Mouse (Mus musculus) E14TG2a.4 (cell line): Measurements from ENCODE around the gene Slc9a8.

Source experiments
- H3K27me3 ChIP-seq: 2 replicates; pipeline ENCODE4 v1.6.1; 2014; ENCODE audit warnings: low read length, control low read depth; ENCODE audit not compliant: insufficient read depth
- H3K36me3 ChIP-seq: 2 replicates; pipeline ENCODE4 v1.6.1; 2014; ENCODE audit warnings: low read length, control low read depth; ENCODE audit not compliant: insufficient read depth
- H3K4me1 ChIP-seq: replicated peaks from 2 replicates; pipeline ENCODE4 v1.6.1; 2014; ENCODE audit warnings: low read depth, low read length, control low read depth
- H3K4me3 ChIP-seq: replicated peaks from 2 replicates; pipeline ENCODE4 v1.5.1; 2014; ENCODE audit warnings: mild to moderate bottlenecking, low read length
- H3K9me3 ChIP-seq: 2 replicates; pipeline ENCODE4 v1.6.1; 2014; ENCODE audit warnings: low read length, control low read depth
- CTCF ChIP-seq: conservative IDR thresholded peaks from 2 replicates; pipeline ENCODE4 v1.5.1; 2014; ENCODE audit warnings: low read length
- NANOG ChIP-seq: IDR thresholded peaks from 2 replicates; pipeline ENCODE4 v1.6.1; 2014; ENCODE audit warnings: borderline replicate concordance, low read length, mixed read lengths
- POU5F1 ChIP-seq: IDR thresholded peaks from 2 replicates; pipeline ENCODE4 v1.6.1; 2014; ENCODE audit warnings: low read length, borderline replicate concordance

Slc9a8 gene

DNA sequence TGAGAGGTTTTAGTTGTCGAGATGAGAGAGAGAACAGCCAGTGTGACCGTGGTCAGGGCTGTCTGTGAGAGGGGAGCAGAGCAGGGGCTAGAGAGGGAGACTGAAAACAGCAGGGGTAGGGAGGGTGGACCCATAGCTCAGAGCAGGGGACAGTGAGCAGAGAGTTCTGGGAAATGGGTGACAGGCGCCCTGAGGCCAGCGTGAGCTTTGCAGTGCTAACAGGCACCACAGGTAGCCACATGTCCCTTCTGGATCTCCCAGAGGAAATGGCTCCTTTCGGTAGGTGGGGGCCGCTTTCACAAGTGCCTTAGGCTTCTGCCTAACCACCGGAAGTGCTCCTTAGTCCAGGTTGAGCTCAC is 9.9 kb downstream of the Slc9a8 start:
- H3K4me1 ChIP-seq = peaks cover 56% of the 10 kb centered on the region
- H3K4me3 ChIP-seq = peak overlapping the region; percentile 35
- H3K27me3 ChIP-seq = no peaks in the 10 kb centered on the region
- no peaks in the 10 kb centered on the region for H3K9me3 ChIP-seq
- H3K36me3 ChIP-seq = peaks cover 90% of the 10 kb centered on the region
- TF ChIP-seq POU5F1 (no peak), CTCF (no peak), NANOG (no peak)

DNA sequence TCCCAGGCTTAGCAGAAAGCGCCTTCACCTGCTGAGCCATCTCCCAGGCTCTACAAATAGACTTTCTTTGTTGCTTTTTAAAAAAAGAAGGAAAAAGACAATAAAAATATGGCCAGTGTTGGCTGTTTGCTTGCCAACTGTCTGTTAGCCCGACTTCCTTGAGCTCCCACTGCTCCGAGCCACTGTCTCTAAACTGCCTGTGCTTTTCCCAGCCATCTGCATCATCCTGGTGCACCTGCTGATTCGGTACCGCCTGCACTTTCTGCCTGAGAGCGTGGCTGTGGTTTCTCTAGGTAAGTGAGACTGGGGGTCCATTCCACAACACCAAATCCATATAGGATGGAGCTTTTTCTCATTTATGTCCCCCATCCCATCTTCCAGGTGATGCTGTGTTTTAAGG is 13.1 kb downstream of the Slc9a8 start:
- H3K9me3 ChIP-seq = no peaks in the 10 kb centered on the region
- H3K4me1 ChIP-seq = peaks cover 29% of the 10 kb centered on the region
- H3K4me3 ChIP-seq = no peak overlapping the region
- TF ChIP-seq CTCF = no peak
- no peak for TF ChIP-seq POU5F1
- no peak for TF ChIP-seq NANOG
- no peaks in the 10 kb centered on the region for H3K27me3 ChIP-seq
- H3K36me3 ChIP-seq = peaks cover 90% of the 10 kb centered on the region

DNA sequence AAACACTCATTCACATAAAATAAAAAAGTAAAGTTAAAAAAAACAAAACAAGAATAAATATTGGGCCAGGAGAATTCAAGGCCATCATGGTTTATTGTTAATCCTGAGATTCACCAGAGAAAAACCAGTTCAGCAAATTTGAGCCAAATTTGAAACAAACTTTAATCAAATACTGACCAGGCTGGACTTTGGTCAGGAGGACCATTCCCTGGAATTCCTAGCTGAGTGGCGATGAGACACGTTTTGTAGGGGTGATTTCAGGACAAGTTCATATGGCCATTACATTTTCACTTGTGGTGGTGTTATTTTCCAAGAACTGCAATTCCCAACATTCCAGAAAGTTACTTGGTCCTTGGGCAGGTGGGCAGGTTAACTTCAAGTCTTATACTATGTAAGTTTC is 14.1 kb downstream of the Slc9a8 start:
- H3K36me3 ChIP-seq = peaks cover 94% of the 10 kb centered on the region

DNA sequence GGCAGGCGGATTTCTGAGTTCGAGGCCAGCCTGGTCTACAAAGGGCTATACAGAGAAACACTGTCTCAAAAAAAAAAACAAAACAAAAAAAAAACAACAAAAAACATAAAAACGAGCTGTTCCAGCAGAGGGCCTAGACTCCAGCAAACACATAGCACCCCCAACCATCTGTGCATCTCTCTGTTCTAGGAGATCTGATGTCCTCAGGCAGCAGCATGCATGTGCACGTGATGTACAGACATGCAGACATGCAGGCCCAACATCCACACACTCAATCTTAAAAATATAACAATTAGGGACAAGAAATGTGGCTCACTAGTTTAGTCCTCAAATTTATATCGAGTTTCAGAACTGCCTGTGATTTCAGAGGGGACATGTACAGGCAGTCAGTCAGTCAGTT is 14.9 kb downstream of the Slc9a8 start:
- no peaks in the 10 kb centered on the region for H3K27me3 ChIP-seq
- H3K4me1 ChIP-seq = peaks cover 26% of the 10 kb centered on the region
- H3K4me3 ChIP-seq = no peak overlapping the region
- peaks cover 94% of the 10 kb centered on the region for H3K36me3 ChIP-seq
- no peak for TF ChIP-seq CTCF
- no peak for TF ChIP-seq NANOG
- TF ChIP-seq POU5F1 = no peak
- no peaks in the 10 kb centered on the region for H3K9me3 ChIP-seq

More for the DNA sequence above, 14.1 kb downstream of the Slc9a8 start:
- Histone ChIP-seq H3K4me1 (peaks cover 26% of the 10 kb centered on the region), H3K4me3 (no peak overlapping the region), H3K9me3 (no peaks in the 10 kb centered on the region), H3K27me3 (no peaks in the 10 kb centered on the region)
- TF ChIP-seq CTCF = no peak
- no peak for TF ChIP-seq NANOG
- TF ChIP-seq POU5F1 = no peak

DNA sequence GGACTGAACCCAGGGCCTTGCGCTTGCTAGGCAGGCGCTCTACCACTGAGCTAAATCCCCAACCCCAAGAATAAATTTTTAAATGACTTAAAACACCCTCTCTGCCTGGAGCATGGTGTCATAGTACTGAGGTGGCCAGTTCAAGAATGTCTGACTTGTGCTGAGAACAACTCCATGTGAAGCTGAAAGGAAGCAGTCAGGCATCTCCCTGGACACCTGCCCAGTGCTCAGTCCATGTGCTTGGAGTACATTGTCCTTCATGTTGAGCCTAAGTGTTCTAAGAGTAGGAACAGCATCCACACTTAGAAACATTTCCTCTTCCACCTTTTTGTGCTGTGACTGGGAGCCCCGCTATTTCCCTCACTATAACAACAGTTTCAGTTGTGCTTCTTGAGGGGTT is 17.9 kb downstream of the Slc9a8 start:
- peaks cover 98% of the 10 kb centered on the region for H3K36me3 ChIP-seq
- H3K4me1 ChIP-seq = peaks cover 43% of the 10 kb centered on the region
- TF ChIP-seq CTCF (no peak), POU5F1 (no peak), NANOG (no peak)
- no peaks in the 10 kb centered on the region for H3K9me3 ChIP-seq
- H3K27me3 ChIP-seq = no peaks in the 10 kb centered on the region
- H3K4me3 ChIP-seq = no peak overlapping the region

DNA sequence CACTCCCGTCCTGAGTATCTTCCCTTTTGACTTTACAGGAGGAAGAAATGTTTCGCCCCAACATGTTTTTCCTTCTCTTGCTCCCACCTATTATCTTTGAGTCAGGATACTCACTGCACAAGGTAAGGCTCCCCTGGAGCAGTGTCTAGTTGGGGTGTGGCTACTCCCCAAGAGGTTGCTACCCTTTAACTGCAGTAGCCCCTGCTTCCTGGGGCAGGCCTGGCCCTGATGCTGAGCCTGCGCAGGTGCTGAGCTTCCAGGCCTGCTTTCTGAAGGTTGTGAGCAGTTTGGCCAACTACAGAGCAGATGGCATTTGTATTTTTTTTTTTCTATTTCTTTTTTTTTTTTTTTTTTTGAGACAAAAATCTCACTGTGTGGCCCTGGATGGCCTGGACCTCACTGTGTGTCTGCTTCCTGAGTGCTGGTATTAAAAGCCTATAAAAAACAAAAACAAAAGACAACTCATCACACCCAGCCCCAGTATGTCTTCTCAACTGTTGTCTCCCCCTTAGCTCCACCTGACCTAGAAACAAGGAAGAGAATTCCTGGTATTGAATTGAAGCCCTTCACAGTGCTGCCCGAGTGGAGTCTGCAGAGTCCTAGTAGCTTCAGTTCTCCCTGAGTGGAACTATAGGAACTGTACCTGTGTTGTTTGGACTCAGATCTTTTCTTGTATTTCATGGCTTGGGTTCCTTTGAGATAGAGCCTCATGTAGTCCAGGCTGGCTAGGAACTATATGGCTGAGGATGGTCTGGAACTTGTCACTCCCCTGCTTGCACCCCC is 22.1 kb downstream of the Slc9a8 start:
- Histone ChIP-seq H3K4me3 (0 out of 2 replicates have a peak overlapping the region, but pooled peaks have one; percentile 5), H3K27me3 (no peaks in the 10 kb centered on the region), H3K4me1 (peaks cover 81% of the 10 kb centered on the region), H3K36me3 (peaks cover 97% of the 10 kb centered on the region), H3K9me3 (no peaks in the 10 kb centered on the region)
- TF ChIP-seq CTCF (no peak), NANOG (no peak), POU5F1 (no peak)

DNA sequence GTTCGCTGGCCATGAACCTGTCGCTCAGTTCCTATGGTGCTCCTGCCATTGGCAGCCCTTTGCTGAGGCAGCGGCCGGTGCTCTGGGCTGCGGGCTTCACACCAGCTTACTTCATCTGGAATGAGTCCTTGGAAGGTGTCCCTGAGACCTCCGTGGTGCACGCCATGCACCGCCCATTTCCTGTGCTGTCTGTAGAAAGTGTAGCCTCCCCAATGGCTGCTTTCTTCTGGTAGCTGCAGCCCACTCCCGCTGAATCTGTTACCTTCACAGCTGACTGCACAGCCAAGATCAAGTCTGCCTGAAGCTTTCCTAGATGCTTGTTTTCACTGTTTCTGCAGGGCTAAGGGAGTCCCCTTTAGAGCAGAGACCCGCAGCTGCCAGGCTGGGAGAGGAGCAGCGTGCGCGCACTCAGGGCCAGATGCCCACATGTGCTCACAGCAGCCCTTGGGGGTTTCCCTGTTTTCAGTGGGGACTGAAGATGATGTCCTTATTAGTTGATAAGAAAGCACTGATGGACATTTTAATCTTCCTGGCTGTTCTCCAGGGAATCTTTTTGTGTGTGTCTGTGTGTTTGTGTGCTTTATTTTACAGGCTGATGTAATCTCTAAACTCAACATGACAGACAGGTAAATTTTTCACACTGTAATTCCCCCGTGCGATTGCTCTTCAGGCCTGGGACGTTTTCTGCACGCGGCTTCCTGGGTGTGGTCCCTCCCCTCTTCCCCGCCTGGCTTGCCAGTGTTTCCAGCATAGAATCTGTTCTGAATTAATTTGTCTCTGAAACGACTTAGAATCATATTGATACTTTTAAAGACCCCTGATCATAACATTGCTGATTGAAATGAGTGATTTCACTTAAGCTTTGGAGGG is 24.6 kb downstream of the Slc9a8 start:
- peak overlapping the region; percentile 61 for H3K4me3 ChIP-seq
- peaks cover 97% of the 10 kb centered on the region for H3K36me3 ChIP-seq
- H3K4me1 ChIP-seq = peaks cover 97% of the 10 kb centered on the region
- H3K9me3 ChIP-seq = no peaks in the 10 kb centered on the region
- TF ChIP-seq NANOG (no peak), CTCF (no peak), POU5F1 (no peak)
- H3K27me3 ChIP-seq = no peaks in the 10 kb centered on the region

DNA sequence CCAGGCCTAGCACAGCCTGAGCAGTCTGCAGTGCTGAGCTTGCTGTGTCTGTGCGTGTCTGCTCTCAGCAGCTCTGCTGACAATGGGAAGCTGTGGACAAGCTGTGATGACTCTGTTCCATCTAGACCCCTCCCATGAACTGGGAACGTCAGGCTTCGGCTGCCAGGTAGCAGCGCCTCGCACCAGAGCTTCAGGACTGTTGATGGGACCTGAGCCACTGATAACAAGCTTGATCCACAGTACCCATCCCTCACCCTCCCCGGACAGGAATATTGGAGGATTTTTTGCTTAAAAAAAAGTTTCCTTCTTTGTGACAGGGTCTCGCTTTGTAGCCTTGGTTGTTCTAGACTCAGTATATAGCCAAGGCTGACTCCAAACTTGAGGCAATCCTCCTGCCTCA is 25.7 kb downstream of the Slc9a8 start:
- peaks cover 95% of the 10 kb centered on the region for H3K36me3 ChIP-seq
- TF ChIP-seq NANOG (no peak), CTCF (no peak), POU5F1 (no peak)

More for the DNA sequence above, 25.7 kb downstream of the Slc9a8 start:
- Histone ChIP-seq H3K4me1 (peaks cover 90% of the 10 kb centered on the region), H3K27me3 (no peaks in the 10 kb centered on the region), H3K9me3 (no peaks in the 10 kb centered on the region), H3K4me3 (no peak overlapping the region)
